Mouse (Mus musculus) layer of hippocampus, postnatal 25 days (tissue): ENCODE results near the gene Tdrd6. TPM values are rescaled to one million over a fixed set of nuclear protein-coding genes. Genes with fewer than 3 reads are reported as not detected.

ENCODE experiments used
- total RNA-seq, 2 experiments: library from RNA; stranded (reverse); gene quantifications; 2 replicates each; pipeline ENCODE4 v1.2.3; 2021

Tdrd6 gene
- total RNA-seq, 2 experiments from 2014 or later: 0.20 to 0.33 TPM

Other genes with a start within 250 kb of the Tdrd6 start
- not detected for gene Mep1a, start 127.5 kb downstream of the Tdrd6 start, total RNA-seq
- under 1 TPM; 0.38 to 0.42 TPM for gene Ankrd66, start 86.7 kb downstream of the Tdrd6 start, total RNA-seq
- 100 to 1,000 TPM in 1 of 2 experiments, 10 to 100 TPM in 1; 98.5 to 111 TPM for gene Pla2g7, start 62.2 kb downstream of the Tdrd6 start, total RNA-seq
- gene Slc25a27, start 36.9 kb upstream of the Tdrd6 start, total RNA-seq: 10 to 100 TPM; 30.8 to 36.0 TPM
- gene Cyp39a1, start 37.1 kb upstream of the Tdrd6 start, total RNA-seq: 1 to 10 TPM; 1.1 TPM
- 10 to 100 TPM; 61.8 to 70.1 TPM for gene Rcan2, start 171.1 kb upstream of the Tdrd6 start, total RNA-seq